Mouse (Mus musculus) cerebellum, adult 8-10 months (tissue): ENCODE measurements around the gene Csf1.

ENCODE experiments used
- DNase-seq: peaks from one replicate; pipeline ENCODE4 v3.0.0; 2022

Csf1 gene

DNA sequence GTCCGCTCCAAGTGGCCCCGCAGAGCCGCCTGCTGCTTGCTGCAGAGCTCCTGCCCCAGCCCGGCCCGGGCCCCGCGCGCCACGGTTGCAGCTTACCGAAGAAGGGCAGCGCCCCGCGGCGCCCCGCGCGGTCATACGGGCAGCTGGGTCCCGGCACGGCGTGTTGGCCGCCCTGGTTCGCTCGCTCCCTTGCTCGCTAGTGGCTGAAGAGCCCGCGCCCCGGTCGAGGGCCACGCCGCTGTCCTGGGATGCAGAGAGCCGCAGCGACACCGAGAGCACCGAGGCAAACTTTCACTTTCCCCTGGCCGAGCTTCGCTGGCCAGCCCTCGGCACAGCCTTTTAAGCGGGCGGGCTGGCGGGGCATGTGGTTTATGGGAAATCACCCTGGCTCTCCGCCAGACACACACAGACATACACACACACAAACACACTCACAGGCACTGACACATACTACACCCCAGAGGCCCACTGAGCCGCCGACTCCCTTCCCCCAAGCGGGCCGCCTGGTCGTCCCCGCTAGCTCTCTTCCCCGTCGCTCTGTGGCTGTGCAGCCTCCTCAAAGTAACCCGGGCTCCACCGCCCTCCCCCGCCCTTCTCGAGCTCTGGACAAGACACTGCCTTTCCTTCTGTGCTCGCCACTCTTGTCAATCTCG lies at the start of gene Csf1:
TSS of gene Csf1 (minus strand) at position 541 of the 653 bp plus-strand sequence.
- peak; percentile 74 for DNase-seq

DNA sequence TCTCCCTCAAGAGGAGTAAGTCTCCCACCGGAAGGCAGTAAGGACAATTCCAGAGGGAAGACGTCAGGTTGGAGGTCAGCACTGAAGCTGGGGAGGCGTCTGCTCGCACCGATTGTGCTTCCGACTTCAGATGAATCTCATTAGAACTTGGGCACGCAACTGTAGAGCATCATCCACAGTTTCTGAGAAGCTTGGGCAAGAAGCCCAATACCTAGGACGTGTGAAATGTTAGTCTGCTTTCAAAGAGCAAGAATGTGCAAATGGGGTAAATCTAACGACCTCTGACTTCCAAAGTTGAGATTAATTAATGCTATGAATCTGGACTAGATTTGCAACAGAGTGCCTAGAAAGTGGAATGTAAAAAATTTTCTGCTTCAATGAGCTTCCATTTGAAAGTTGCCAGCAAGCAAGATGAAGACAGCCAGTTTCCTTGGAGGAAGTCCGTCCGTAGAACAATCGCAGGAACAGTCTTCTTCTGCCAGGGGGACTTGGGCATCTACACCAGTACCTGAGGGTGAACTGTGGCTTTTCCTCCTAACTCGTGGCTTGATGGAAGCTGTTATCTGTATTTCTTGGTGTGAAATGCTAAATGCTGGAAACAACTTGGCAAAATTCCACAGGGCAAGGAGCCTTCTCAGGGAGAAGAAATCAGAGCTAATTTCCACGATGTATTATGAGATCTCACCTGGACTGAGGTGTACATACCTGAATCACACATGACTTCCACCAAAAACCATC lies 47.9 kb upstream of the Csf1 start:
- DNase-seq, result no peak

DNA sequence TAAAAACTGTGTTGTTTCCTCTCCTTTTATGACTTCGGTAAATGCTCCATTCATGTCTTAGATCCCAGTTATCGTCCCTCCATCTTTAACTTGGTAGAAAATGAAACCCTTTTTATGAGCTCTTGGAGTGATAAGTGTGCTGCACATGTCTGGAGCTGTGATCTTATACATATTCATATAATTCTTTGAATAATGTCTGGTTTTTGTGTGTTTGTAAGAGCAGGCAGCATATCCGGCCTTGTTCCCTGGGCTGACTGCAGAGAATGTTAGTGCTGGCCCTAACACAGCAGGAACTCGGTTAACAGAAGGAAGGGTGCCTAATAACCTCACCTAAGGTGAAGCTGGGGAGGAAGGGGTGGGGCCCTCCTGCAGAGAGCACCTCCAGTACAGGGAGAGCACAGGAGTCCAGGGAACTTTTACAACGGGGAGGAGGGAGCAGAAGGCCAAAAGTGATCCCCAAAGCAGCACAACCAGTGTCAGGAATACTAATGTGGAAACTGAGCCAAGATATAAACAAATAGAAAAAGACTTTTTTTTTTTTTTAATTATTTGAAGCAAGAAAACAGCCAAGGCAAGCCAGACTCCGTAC lies 47.2 kb upstream of the Csf1 start:
- no peak for DNase-seq

DNA sequence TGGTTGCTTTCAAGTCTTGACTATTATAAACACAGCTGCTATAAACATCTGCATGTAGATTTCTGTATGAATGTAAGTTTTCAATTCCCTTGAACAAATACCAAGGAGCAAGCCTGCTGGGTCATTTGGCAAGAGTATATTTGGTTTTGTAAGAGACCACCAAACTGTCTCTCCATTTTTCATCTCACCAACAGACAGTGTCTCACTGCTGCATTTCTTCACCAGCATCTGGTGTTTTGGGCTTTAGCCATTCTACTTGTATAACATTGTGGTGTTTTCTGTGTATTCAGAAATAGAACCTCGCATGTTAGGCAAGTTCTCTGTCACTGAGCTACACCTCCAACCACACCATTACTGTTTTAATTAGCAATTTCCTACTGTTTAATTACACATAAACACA lies 46.6 kb upstream of the Csf1 start:
- no peak for DNase-seq

DNA sequence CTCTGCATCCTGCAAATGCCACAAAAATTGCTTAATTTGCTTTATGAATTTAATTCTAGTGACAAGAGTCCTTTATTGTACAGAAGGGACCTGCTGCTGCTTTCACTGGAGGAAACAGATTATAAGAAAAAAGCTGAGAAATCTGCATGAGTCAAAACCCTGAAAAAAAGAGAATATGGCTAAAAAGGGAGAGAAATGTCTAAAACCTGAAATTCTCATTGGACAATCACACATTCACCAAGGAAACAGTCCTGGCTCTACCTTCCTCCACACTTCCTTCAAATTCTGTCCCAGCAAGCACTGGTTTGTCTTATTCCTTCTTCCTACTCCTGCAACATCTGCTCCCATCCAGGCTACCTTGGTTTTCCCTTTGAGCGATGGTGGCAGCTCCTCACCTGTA lies 44.5 kb upstream of the Csf1 start:
- no peak for DNase-seq

DNA sequence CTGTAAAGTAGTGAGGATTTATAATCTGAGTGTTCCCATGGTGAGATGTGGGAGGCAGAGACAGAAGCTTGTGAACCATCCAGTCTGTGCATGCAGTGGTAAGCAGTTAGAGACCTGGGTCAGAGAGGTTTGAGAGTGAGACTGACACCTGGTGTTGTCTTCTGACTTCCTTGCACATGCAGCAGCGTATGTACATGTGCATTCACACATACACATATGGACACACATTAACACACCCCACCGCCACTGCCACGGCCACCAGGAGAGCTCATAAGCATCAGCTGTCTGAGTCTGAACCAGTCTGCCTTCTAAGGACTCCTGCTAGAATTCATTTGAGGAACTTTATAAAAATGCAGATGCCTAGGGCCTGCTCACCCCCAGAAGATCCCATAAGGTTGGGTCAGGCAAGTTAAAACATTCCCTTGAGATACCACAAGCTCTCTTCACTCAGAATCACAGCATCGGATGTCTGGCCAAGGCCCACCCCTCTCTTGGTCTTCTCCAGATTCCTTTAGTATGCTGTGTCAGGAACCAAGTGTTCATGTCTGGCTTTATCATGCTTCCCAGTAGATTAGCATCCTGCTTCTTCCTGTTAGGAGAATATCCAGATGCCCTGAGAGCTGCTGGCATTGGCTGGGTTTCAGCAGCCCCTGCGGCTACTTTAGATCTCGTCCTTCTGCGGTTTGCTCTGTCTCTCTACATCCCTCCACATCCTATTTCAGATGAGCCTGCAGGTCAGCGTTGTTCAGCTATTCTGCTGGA lies 42.1 kb upstream of the Csf1 start:
- DNase-seq, result no peak

DNA sequence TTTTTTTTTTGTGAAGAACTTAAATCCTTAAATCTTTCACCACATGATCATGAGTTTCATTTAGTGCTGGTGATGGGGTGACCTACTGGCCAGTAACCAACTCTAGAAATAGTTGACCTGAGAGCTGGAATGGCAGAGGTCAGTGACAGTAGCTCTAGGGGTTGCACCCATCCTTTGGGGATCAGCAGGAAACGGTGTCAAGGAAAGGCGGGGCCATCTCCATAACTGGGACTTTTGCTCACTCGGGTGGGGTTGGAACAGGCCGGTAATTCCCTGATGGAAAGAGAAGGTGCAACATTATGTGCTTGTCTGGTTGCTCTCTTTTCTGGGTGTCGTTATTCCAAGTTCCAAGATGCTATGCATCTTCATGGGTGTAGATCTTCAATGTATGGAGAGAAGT lies 38.7 kb upstream of the Csf1 start:
- no peak for DNase-seq

DNA sequence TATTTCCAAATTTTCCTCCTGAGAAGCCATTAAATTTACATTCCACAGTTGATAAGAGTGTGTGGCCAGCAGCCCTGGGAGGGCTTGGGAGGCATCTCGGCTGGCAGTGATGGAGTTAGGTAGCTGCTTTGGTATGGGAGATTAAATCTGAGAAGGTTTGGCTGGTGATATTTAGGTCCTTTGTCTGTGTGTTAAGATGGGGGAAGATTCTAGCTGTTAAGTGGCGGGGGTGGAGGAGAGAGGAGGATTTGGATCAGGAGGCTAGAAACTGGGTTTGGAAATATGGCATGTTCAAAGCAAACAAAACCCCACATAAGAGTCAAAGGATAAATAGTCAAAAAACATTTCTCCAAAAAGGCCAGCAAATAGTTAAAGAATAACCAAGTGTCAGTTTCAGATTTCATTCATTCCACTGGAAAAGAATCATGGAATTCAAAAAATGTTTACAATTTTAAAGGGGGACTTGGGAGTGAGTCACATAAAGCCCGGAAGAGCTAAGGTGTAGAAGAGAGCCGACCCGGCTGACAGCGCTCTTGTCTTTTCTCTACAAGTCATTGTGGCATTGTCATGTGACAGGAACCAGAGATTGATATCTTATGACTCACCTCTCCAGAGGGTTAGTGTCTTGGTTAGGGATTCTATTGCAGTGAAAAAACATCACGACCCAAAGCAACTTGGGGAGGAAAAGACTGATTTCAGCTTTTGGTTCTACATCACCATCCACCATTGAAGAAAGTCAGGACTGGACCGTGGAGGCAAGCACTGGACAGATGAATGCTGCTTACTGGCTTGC lies 36.1 kb upstream of the Csf1 start:
- DNase-seq, result no peak

DNA sequence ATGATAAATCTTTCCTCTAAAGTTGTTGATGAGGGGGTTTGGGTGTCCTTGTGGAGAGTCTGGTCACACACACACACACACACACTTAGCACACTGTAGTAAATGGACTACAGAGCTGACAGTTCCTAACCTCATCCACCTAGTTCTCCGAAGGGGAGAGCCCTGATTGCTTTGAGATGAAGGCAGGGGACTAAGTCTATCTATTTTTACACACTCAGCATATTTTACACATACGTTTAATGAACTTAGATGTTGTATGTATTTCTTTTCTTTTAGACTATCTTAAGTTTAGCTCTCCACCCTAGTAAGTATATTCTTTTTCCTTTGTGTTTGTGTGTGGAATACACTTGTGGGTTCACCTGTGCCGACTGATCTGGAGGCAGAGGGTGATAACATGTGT lies 34.6 kb upstream of the Csf1 start:
- DNase-seq, result no peak

DNA sequence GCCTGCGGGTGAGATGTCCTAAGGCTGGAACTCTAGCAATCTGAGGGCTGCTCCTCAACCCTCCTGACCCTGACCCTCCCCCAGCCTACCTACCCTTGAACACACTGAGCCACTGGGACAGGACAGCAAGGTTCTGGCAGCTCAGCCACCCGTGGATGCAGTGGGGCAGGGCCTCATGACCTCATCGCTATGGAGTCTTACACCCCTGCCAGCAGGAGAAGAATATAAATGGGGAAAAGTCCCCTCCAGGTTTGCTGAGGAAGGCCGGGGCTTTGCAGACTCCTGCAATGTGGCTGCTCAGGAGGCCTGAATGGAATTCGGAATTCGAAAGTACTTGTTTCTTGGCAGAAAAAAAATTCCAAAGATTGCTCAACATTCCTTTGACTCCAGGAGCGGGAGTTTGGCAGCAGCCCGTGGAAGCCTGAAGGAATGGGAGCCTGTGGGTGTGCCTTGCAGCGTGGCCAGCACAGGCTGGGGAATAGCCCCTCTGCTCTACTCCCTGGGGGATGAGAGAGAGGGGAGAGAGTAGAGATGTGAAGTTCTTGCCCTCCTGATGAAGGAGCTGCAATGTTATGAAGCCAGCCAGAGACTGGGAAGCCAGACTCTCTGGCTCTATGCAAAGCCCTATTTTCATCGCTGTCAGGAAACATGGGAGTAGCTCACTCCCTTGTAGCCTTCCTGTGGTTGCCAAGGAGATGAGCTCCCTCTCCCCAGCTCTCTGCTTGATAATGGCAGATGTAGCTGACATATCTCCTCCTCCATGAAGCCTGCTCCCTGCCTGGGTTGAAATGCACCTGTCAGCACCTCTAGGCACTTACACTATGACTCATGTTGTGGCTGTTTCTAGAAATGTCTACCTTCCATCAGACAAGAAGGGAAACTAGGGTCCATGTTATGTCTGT lies 33.3 kb upstream of the Csf1 start:
- no peak for DNase-seq

DNA sequence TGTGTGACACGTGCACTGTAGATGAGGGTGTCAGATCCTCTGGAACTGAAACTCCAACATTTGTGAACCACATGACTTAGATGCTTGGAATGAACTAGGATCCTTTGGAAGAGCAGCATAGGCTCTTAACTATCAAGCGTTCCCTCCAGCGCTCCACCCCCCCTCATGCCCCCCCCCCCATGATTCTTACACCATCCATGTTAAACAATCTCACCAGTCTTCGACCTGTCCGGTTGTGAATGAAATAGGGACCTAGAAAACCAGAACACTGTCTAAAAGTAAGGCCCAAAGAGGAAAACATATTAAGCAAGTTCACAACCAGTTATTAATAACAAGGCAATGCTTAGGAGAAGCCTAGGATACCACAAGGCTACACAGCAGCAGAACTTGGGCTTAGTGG lies 32.5 kb upstream of the Csf1 start:
- DNase-seq, result no peak

DNA sequence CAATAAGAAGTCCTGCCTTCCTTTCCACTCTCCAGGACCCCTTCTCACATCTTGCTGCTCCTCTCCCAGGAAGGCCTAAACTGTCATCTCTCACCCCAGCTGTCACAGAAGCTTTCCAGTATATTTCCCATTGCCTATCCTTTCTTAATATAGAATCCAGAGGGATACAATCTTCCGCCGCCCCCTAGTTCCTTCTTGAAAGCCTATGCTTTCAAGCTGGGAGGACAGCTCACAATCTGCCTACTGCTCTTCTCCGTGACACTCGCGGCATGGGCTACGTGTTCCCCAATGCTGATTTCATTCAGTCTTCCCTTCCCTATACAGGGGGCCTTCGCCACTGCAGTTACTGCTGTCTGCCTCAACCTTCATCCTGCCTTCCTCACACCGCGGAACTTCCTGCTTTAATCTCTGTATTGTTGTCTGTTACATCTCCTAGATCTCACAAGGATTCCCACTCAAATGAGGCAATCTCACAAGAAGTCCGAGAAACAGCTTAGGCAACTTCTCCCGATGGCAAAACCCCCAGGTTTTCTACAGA lies 30.6 kb upstream of the Csf1 start:
- DNase-seq, result no peak

DNA sequence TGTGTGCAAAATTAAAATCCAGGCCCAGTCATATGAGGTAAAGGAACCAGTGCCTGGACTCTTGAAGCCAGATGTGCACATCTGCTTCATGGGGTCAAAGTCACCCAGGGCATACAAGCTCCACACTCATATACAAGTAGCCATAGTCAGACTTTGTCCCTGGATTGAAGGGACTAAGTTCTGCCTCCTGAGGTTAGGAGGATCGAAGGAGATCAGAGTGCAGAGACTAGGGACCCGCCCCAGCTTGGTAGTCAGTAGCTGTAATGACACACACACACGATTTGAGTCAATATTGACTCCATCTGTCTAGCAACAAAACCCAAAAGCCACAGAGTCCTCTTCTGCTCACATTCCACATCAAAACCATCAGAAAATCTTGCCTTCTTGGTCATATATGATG lies 30.0 kb upstream of the Csf1 start:
- DNase-seq, result no peak

DNA sequence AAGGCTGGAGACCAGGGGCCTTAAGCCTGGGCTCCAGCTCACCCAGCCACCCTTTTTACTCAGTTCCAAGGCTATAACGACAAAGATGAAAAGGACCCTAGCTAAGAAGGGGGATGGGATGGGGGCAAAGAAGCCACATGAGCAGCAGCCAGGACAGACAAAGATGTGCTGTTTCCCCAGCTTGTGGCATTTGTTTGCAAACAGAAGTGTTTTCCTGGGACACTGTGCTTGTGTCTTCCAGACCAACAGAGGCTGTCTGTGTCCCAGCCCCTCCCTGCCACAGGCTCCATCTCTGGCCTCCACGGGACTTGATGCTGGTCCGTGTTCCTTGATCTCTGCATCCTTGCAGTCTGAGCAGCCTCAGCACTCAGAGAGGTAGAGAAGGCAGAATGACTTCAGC lies 28.6 kb upstream of the Csf1 start:
- DNase-seq, result no peak

DNA sequence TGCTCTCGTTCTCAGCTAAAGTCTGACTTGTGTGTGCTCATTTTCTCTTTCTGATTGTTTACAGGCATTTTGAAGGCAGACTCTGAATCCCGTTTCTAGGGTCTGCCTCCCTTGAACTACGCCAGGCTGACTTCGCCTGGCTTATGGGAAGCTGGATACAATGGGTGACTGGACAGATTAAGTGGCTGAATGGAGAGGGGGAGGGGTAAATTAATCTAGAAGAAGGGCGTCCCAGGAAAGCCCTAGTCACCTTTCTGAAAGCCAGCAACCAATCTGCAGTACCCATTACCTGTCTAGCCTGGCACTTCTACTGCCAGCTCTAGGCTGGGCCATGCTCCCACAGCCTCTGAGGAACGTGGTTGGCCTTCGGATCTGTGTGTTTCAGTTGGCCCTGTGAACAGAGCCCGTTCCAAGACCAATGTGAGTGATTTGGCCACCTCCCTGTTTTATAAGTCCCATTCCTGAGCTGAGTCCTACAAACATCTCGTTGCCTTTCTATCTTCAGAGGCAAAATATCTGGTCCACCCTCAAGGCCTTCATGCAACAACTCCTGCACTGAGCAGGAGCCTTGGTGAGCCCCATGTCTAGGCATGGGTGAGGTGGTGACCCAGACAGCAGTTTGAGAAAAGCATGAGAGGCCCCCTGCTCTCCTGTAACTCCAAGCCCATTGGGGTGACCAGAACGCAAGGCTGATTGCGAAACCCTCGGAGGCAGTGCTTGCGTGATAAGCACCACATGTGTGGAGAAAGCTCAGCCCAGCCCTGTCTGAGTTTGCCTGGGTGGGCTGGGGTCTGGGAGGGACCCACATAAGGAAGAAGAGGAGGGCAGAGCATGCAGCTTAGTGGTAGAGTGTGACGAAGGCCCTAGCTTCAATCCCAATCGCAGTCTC lies 27.6 kb upstream of the Csf1 start:
- no peak for DNase-seq

DNA sequence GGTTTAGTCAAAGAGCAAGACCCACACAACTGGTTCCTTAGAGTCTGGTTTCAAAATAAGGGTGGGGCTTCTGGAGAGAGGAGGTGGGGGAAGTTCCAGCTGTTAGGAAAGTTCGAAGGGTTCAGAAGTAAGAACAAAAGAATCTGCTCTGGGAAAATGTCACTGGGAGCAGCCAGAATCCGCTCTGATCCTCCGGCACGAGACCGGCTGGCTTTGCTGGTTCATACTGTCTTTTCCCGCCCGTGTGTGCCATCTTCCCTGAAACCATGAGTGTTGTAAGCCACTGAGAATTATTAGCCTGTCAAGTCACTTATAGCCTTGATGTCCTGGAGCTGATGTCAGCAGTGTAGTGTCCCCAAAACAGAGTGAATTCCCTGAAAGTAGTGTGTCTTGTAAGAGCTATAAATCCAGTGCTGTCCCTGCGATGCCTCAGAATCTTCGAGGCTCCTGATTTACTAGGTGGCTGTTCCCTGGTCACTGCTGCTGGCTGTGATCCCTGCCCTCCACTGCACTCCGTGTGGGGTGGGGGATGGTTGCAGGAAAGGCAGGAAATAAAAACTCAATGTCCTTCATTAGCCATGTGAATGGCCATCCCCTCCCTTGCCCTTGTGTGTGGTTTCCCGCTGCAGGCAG lies 26.8 kb upstream of the Csf1 start:
- no peak for DNase-seq

DNA sequence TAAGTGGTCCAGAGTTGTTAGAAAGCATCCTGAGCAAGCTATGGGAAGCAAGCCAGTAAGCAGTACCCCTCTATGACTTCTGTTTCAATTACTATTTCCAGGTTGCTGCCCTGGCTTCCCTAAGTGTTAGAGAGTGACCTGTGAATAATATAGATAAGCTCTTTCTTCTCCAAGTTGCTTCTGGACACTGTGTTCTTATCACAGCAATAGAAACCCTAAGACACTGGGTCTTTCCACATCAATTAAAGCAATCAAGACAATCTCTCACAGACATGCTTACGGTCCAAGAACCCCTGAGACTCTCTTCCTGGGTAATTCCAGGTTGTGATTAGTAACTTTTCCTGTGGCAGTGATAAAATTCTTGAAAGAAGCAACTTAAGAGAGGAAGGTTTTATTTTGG lies 26.1 kb upstream of the Csf1 start:
- DNase-seq, result no peak

DNA sequence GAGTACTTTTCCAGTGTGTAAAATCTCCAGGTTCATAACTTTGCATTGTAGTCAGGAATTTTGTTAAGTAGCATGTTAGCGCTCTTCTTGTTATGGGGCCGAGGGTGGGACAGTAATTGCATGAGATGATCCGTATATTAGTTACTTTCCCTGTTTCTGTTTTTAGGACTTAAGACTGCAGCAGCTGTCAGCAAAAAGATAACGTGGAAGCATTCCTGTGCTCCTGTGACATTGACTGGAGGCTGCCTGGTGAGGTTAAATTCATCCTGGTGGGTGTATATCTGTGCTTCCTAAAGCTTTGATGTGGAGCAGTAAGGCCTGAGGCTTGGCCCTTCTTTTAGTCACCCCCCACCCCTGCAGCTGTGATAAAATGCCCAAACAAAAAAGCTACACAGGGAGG lies 25.3 kb upstream of the Csf1 start:
- DNase-seq, result no peak

DNA sequence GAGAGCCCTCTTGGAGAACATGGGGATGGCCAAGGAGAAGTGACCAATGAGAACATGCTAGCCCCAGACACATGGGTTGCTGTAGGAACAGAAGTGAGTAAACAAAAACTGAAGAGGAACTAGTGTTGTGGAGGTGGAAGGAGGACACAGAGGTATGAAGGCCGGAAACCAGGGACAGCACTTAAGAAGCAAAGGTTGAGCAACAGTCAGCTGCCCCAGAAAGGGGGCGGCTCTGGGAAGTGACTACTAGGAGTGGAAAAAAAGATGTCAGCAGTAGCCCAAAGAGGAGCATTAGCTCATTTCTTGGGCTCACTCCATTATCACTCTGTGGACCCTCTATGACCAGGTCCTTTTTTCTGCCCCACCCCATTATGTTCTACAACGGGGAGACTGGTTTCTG lies 23.0 kb upstream of the Csf1 start:
- no peak for DNase-seq

DNA sequence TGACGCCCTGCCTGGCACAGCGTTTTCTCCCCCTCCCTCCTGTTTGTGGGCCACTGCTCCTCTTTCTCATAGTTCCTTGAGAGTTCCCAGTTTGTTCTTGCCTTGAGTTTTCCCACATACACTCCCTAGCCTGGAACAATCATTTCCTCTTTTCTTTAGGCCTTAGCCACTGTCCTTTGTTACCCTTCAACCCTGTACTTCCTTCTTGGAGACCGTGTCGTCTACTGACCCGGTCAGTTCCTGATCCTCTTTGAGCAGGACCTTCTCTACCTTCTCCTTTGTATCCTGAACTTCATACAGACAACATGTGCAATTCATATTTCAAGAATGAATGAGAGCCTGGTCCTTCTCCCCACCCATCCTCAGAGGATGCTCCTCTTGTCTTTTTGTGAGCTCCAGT lies 21.0 kb upstream of the Csf1 start:
- no peak for DNase-seq
